Mouse (Mus musculus) midbrain, postnatal 0 days (tissue): Measurements from ENCODE around the gene Zfp956. TPM values are rescaled to one million over a fixed set of nuclear protein-coding genes. Genes with fewer than 3 reads are reported as not detected.

Experiments
- ATAC-seq: fragments of 200-750 bp; cut with Nextera tagmentation; 2 replicates; pipeline ENCODE4 v1.8.0; 2017; ENCODE audit warnings: moderate number of reproducible peaks, mild to moderate bottlenecking, moderate TSS enrichment, moderate library complexity; ENCODE audit not compliant: low FRiP score
- DNase-seq: peaks from one replicate; pipeline ENCODE4 v3.0.0-alpha.2; 2015; ENCODE audit warnings: low spot score
- H3K27ac ChIP-seq: fragments of 300-500 bp; sonication (generic); 2 replicates; pipeline ENCODE4 v1.5.1; 2014; ENCODE audit warnings: low read depth, mild to moderate bottlenecking, low read length, mixed read lengths
- H3K27me3 ChIP-seq: fragments of 300-500 bp; sonication (generic); 2 replicates; pipeline ENCODE4 v1.6.1; 2014; ENCODE audit warnings: low read length, control low read depth, mixed read lengths; ENCODE audit not compliant: insufficient read depth
- H3K36me3 ChIP-seq: fragments of 300-500 bp; sonication (generic); 2 replicates; pipeline ENCODE4 v1.6.1; 2014; ENCODE audit warnings: low read length, control low read depth, mixed read lengths; ENCODE audit not compliant: insufficient read depth
- H3K4me1 ChIP-seq: fragments of 300-500 bp; sonication (generic); 2 replicates; pipeline ENCODE4 v1.6.1; 2014; ENCODE audit warnings: mild to moderate bottlenecking, control low read depth, antibody characterized with exemption, low read length, mixed read lengths; ENCODE audit not compliant: insufficient read depth
- H3K4me2 ChIP-seq: fragments of 300-500 bp; sonication (generic); 2 replicates; pipeline ENCODE4 v1.6.1; 2014; ENCODE audit warnings: low read depth, mild to moderate bottlenecking, low read length, mixed read lengths; ENCODE audit not compliant: poor library complexity, severe bottlenecking
- H3K4me3 ChIP-seq: fragments of 300-500 bp; sonication (generic); 2 replicates; pipeline ENCODE4 v1.5.1; 2014; ENCODE audit warnings: low read depth, mild to moderate bottlenecking, low read length, moderate library complexity
- H3K9ac ChIP-seq: fragments of 300-500 bp; sonication (generic); replicated peaks from 2 replicates; pipeline ENCODE4 v1.6.1; 2014; ENCODE audit warnings: mild to moderate bottlenecking, low read length, moderate library complexity, mixed read lengths; ENCODE audit not compliant: poor library complexity, severe bottlenecking
- H3K9me3 ChIP-seq: fragments of 300-500 bp; sonication (generic); 2 replicates; pipeline ENCODE4 v1.6.1; 2016; ENCODE audit warnings: low read length, control low read depth
- CTCF ChIP-seq: IDR thresholded peaks from 2 replicates; pipeline ENCODE4 v1.5.1; 2016; ENCODE audit warnings: antibody characterized with exemption, mild to moderate bottlenecking
- WGBS: fragments of 180-500 bp; shearing (Covaris S2); extraction: QIAGEN DNeasy Blood & Tissue Kit; methylation state at CpG from one replicate; pipeline ENCODE4 v1.1.7; 2014; 5-methylcytosine and 5-hydroxymethylcytosine counted together
- polyA plus RNA-seq: library from polyadenylated mRNA; unstranded; fragments of >200 nt; fragmentation: Nextera tagmentation; extraction: Ambion mirVana; gene quantifications from 2 replicates; pipeline ENCODE4 v1.2.1, GENCODE M21; 2015
- total RNA-seq: library from RNA; depleted of rRNA; stranded (reverse); fragments of >200 nt; gene quantifications from 2 replicates; pipeline ENCODE4 v1.2.3, GENCODE M21; 2014

The Zfp956 gene
- total and polyA plus RNA-seq, 2 experiments from 2014 or later, result 27.0 to 37.7 TPM

- Histone ChIP-seq H3K36me3 (no peaks in the 10 kb centered on the region), H3K4me3 (peak within 1 kb of the TSS; percentile 83), H3K27ac (peak within 1 kb of the TSS; percentile 90), H3K4me2 (peak within 1 kb of the TSS; percentile 71), H3K27me3 (no peaks in the 10 kb centered on the region), H3K9me3 (no peaks in the 10 kb centered on the region), H3K4me1 (peaks cover 6% of the 10 kb centered on the region; the same call in 1 of the 2 replicates), H3K9ac (peak within 1 kb of the TSS; percentile 81)
- ATAC-seq (peak; percentile 94), DNase-seq (peak; percentile 95)
- TF ChIP-seq CTCF, result peak; percentile 81
- WGBS, result 1% methylated on average over 67 of the region's 67 CpGs
These were observed 32.5 kb upstream of the Zfp956 start, which contains the start of gene Zfp212 for GRCm38 (mm10) chr6:47920447-47921340. Zfp212 (plus strand) TSS chr6:47920476.

DNA sequence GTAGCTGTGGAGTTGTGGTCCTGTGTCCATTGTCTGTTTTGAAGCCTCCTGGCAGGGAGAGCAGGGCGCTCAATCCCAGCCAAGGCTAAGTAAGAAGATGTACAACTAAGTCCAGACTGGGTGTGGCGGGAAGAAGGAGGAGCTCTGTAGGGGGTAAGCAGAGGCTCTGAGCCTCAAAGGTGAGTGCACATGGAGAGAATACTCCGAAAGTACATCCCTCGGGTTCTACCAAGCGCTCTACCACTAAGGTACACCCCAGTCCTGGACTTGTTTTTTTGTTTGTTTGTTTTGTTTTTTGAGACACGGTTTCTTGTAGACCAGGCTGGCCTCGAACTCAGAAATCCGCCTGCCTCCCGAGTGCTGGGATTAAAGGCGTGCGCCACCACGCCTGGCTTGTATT, 10.7 kb upstream of the Zfp956 start:
- Histone ChIP-seq H3K9me3 (no peaks in the 10 kb centered on the region), H3K27me3 (no peaks in the 10 kb centered on the region), H3K36me3 (no peaks in the 10 kb centered on the region), H3K4me3 (peak overlapping the region; percentile 35; the same call in 1 of the 2 replicates), H3K9ac (peak overlapping the region; percentile 64; the same call in 1 of the 2 replicates), H3K27ac (no peak overlapping the region), H3K4me2 (peak overlapping the region; percentile 60), H3K4me1 (0 out of 2 replicates have a peak, but pooled peaks cover 3% of the 10 kb centered on the region)
- DNase-seq, result no peak
- ATAC-seq, result no peak
- WGBS, result 50% methylated on average over 12 of the region's 12 CpGs
- no peak for TF ChIP-seq CTCF

DNA sequence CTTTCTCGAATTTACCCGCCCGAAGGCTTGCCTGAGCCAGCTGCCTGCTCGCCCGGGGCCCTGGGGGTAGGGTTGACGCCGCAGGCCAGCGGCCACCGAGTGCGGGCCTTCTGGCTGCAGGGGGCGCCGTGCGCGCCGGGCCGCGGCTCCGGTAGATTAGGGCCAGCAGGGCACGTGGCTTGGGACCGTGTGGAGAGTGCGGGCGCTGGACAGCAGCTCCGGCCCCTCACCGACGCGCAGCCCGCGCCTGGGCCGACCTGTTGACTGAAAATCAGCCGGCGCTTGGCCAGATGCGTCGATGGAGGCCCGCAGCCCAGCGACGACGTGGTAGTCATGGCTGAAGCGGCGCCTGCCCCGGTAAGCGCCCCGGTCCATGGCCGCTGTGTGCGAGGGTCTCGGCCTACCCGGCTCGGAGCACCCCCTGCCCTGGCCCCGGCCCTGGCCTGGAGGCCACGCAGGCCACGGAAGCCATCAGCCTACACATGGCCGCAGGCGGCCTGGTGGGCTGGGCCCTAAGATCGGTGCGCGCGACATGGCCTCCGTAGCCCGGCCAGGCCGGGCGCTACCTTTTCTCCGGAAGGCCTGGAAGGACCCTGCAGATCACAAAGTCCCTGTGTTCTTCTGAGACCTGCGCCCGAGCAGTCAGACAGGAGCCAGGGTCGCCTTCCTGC, 10.0 kb upstream of the Zfp956 start:
- 11% methylated on average over 62 of the region's 64 CpGs for WGBS
- peak; percentile 81 for ATAC-seq
- Histone ChIP-seq H3K27ac (peak overlapping the region; percentile 18; the same call in 1 of the 2 replicates), H3K4me1 (0 out of 2 replicates have a peak, but pooled peaks cover 3% of the 10 kb centered on the region), H3K9ac (peak overlapping the region; percentile 64), H3K9me3 (no peaks in the 10 kb centered on the region), H3K27me3 (no peaks in the 10 kb centered on the region), H3K4me2 (peak overlapping the region; percentile 60), H3K36me3 (no peaks in the 10 kb centered on the region), H3K4me3 (peak overlapping the region; percentile 35)
- peak; percentile 45 for DNase-seq
- peak; percentile 52 for TF ChIP-seq CTCF

GRCm38 (mm10) chr6:47943721-47944120, 9.5 kb upstream of the Zfp956 start:
- Histone ChIP-seq H3K4me1 (0 out of 2 replicates have a peak, but pooled peaks cover 3% of the 10 kb centered on the region), H3K36me3 (no peaks in the 10 kb centered on the region), H3K4me3 (peak overlapping the region; percentile 35; the same call in 1 of the 2 replicates), H3K27me3 (no peaks in the 10 kb centered on the region), H3K4me2 (peak overlapping the region; percentile 60; the same call in 1 of the 2 replicates), H3K9me3 (no peaks in the 10 kb centered on the region), H3K9ac (no peak overlapping the region), H3K27ac (no peak overlapping the region)
- WGBS, result 80% methylated on average over 3 of the region's 3 CpGs
- ATAC-seq, result no peak
- no peak for DNase-seq
- no peak for TF ChIP-seq CTCF

DNA sequence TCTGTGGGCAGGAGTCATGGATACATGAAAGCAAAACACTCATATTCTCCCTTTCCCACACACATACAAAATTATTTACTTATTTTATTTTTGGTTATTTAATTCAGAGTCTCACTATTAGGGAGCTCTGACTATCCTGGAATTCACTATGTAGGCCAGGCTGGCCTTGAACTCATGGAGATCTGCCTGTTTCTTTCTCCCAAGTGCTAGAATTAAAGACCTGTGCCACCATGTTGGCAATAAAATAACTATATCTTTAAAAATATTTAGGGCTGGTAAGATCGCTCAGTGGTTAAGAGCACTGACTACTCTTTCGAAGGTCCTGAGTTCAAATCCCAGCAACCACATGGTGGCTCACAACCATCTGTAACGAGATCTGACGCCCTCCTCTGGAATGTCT, 5.8 kb upstream of the Zfp956 start:
- Histone ChIP-seq H3K9ac (no peak overlapping the region), H3K9me3 (no peaks in the 10 kb centered on the region), H3K36me3 (no peaks in the 10 kb centered on the region), H3K27ac (no peak overlapping the region), H3K27me3 (no peaks in the 10 kb centered on the region), H3K4me1 (0 out of 2 replicates have a peak, but pooled peaks cover 3% of the 10 kb centered on the region), H3K4me3 (no peak overlapping the region), H3K4me2 (no peak overlapping the region)
- no peak for DNase-seq
- no peak for TF ChIP-seq CTCF
- WGBS, result 97% methylated on average over 4 of the region's 4 CpGs
- ATAC-seq, result no peak
